Mouse (Mus musculus): ENCODE data around the gene Atp13a4. TPM values are rescaled to one million over a fixed set of nuclear protein-coding genes. Genes with fewer than 3 reads are reported as not detected.
A peak's percentile ranks its signal among the peaks of the same experiment; 100 is the strongest.

Gene Atp13a4
- total RNA-seq (2021), result not detected
- long read RNA-seq, experiment 1, result 0 reads
- long read RNA-seq, experiment 2, result 0 reads

DNA sequence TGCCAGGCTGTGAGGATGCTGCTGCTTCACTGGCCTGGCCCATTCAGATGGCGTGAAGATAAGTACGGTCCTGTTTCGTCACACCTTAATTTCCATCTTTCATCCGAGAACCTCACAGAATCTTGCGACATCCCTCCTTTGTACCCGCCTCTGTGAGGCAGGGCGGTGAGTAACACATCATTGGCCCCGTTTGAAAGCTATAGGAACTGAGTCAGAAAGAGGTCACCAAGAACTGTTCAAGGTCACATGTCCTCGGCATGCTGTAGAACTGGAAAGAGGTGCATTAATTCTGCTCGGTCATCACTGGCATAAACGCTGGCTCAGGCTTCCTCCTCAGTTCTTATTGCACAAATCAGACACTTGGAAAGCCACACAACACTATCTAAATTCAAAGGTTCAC lies at the start of gene Atp13a4:
Gene Atp13a4, minus strand, starts transcription at position 36 of the 400 bp plus-strand sequence.
- DNase-seq, result peak; percentile 40 to 57

DNA sequence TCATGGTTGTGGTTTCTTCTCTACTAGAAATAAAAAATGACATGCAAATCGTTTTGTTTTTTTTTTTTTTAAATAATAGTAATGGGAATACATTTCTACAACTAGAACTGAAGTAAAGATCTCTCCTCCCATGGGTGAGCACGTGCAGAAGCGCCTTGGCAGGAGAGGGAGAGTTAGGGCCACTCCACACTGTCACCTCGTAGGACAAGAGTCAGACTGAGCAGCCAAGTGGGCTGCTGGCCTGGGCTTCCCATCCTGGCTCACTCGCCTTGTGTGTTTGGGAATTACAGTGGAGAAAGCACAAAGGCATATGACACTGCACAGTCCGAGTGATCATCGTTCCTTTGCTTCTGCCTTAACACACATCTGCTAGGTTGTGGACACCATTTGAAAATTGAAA lies 47.5 kb upstream of the Atp13a4 start:
- no peak for DNase-seq

DNA sequence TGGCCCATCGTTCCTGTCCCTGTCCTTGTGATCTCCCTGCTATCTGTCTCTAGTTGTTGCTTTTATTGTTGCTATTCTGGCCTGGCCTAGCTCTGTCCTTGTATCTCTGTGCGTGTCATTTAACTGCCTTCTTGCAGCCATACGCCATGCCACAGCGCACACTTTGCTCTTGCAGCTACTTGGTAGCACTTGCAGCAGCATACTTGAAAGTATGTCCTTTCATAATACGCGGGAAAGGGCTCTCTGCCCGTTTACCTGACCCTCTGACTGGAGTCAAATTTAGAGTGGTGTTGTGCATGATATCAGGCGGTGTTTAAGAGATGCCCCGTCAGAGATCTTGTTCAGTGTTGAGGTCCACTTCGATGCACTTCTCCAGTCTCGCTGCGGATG lies 35.1 kb upstream of the Atp13a4 start:
- no peak for DNase-seq

DNA sequence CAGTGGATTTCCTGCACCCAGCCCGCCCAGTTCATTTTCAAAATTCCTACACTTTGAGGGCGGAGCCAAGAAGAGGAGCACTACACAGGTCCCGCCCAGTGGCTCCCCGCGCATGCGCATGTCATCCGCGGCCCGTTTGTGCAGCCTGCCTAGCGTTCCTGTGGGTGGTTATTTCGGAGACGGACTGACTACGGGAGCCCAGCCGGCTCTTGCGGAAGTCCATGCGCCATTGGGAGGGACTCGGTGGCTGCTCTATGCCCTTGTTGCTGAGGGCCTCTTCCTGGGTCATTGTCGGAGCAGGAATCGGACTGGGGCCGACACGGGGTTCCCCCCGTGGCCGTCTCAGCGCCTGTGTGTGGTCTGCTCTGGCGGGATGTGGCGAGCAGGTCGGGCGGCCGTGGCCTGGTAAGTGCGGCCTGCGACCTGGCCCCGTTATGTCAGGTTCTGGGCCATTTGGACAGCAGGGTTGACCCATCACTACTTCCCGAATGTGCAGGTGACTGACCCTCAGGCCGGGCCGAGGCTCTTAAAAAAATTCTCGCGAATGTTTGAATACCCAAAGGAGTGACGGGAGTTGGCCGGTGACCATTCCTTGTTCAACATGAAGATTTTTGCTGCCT lies 34.6 kb upstream of the Atp13a4 start, which contains the start of gene Opa1:
Gene Opa1, plus strand, starts transcription at position 168 of the 620 bp plus-strand sequence.
- DNase-seq, result peak; percentile 94 to 95

DNA sequence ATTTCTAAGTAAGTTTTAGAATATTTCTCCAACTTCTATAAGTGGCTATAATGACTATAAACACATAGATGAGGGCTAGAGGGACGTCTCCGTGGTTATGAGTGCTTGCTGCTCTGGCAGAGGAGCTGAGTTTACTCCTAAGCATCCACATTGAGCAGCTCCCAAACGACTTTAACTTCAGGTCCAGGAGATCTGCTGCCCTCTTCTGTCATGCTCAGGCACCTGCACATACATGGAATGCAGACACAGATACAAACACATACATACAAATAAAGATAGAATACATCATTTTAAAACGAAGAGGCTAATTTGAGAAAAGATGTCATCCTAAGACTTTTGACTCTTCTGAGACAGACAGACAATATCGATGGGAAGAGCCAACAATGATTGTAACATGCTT lies 31.0 kb upstream of the Atp13a4 start:
- DNase-seq, result peak; percentile 4 to 14

- no peak for DNase-seq
Observed at GRCm38 (mm10) chr16:29574013-29574412, 29.3 kb upstream of the Atp13a4 start.

GRCm38 (mm10) chr16:29560869-29561268 lies 16.2 kb upstream of the Atp13a4 start:
- DNase-seq, result peak; percentile 11 to 51

- DNase-seq, result peak; percentile 10 to 13
Observed at GRCm38 (mm10) chr16:29560454-29560853, 15.8 kb upstream of the Atp13a4 start.

DNA sequence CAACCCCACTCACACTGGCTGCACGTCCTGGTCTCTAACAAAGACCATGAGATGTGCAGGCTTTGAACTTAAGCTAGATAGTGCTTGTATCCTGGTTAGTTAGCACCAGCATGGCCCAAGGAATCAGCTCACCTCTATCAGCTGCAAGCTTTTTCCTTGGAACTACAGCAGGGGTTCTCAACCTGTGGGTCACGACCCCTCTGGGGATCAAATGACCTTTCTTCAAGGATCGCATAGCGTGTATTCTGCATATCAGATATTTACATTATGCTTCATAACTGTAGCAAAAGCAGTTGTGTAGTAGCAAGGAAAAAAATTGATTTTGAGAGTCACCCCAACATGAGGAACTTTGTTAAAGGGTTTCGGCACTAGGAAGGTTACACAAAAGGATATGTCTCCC lies 15.0 kb upstream of the Atp13a4 start:
- no peak for DNase-seq

- no peak for DNase-seq
Observed at GRCm38 (mm10) chr16:29541261-29541683, 3.4 kb downstream of the Atp13a4 start.

DNA sequence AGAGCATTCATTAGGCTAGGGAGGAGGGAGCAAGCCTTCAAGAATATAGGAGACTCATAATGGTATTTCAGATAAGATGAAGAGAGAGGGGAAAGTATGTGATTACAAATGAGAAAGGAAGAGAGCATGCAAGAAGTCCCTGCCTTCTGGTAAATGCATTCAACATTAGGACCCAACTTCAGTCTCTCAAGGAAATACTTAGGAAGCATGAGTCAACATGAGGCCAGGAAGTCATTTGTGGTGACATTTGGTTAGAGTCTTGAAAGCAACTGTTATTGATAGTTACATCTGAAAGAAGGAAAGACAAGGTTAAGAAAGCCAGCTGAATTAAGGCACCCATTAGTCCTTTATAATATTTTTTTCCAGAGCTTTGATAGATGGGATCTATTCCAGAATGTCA lies 4.8 kb downstream of the Atp13a4 start:
- no peak for DNase-seq

- DNase-seq, result no peak
Observed at GRCm38 (mm10) chr16:29536411-29537204, 8.1 kb downstream of the Atp13a4 start.

DNA sequence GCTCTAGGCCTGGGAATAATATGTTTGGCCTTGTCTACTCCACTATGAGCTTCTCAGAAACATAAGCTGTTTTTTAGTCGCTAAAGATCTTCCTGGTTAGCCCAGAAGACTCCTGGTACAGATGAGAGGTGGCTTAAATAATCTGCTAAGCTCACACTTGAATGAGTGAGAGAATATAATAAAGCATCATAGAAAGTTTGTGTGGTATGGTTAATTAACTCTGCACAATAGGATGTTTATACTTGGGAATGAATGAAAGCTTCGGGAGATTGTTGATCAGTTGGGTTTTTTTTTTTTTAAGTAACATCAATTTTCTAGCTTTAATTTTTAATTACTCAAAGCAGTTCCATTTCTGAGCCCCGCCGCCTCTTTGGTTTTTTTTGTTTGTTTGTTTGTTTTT lies 8.8 kb downstream of the Atp13a4 start:
- no peak for DNase-seq

DNA sequence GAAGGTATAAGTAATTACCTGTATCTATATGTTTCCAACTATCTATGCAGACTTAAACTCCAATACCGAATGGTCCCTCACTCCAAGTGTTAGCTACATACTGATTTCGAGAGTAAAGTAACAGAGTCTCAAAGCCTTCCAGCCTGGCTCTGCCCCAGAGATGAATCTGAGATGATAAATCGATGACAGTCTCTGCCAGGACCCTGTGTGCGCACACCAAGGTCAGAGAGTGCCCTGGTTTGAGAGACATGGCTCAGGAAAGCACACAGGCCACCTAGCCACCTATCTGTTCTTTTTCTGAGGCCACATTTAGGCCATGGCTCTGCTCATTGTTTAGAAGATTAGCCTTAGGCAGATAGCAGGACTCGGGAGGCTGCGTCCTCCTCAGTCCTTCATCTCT lies 11.0 kb downstream of the Atp13a4 start:
- DNase-seq, result peak; percentile 22 to 60

GRCm38 (mm10) chr16:29527085-29527484 lies 17.6 kb downstream of the Atp13a4 start:
- no peak for DNase-seq

DNA sequence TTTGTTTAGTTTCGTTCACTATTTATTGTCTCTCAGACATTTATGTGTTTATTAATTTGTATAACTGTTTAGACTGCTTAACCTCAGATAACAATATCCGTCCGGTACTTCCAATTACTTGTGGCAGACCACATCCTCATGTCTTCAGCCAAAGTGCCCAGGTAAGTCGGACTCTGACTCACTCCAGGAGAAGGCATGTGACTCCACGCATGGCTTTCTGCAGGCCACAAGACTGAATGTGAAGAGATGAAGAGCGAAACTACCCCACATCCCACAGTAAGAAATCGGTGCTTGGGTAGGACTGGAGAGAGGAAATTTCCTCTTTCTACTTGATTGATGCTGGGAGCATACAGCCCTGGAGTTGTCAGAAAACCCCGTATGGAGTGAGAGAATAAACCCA lies 18.1 kb downstream of the Atp13a4 start:
- DNase-seq, result no peak

DNA sequence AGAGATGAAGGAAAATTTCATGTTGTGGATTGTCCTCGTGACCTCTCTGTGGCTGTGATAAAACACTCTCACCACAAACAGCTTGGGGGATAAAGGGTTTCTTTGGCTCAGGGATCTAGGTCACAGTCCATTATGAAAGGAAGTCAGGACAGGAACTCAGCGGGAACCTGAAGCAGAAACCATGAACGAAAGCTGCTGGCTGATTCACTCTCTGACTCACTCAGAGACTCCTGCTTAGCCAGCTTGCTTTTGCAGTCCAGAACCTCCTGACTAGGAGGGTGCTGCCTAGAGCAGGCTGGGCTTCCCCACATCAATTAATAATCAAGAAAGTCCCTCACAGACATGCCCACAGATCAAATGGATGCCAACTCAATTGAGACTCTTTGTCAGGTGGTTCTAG lies 32.2 kb downstream of the Atp13a4 start:
- DNase-seq, result peak; percentile 4 to 35

DNA sequence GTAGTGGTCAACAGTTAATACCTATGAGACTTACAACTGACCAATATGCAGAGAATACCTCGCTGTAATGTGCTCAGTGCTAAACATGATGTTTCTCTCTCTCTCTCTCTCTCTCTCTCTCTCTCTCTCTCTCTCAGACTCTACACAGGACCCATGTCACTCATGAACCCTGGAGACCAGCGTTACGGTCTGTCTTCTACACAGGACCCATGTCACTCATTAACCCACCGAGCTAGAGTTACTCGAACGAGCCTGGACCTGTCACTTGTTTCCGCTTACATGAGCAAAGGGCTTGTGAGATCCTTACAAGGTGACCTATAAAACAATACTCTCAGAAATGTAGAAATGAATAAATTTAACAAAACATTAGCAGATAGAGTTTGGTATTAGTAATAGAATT lies 33.9 kb downstream of the Atp13a4 start:
- no peak for DNase-seq

DNA sequence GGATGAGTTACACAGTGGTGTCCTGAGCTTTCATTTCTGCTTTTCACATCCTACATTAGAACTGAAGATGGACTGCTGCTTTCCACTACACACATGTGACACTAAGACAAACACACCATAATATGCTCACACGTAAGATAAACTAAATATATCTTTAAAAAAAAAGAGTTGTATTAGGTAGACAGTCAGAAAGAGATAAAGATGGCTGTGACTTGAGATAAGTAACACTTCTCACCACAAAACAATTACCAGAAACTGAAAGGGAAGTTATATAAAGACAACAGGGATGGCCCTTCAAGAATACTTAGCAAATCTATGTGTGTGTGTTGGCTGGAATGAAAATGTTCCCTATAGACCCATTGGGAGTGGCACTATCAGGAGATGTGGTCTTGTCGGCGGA lies 34.8 kb downstream of the Atp13a4 start:
- no peak for DNase-seq

- DNase-seq, result no peak
Observed at GRCm38 (mm10) chr16:29504671-29505070, 40.0 kb downstream of the Atp13a4 start.

- DNase-seq, result no peak
Observed at GRCm38 (mm10) chr16:29504198-29504597, 40.5 kb downstream of the Atp13a4 start.

DNA sequence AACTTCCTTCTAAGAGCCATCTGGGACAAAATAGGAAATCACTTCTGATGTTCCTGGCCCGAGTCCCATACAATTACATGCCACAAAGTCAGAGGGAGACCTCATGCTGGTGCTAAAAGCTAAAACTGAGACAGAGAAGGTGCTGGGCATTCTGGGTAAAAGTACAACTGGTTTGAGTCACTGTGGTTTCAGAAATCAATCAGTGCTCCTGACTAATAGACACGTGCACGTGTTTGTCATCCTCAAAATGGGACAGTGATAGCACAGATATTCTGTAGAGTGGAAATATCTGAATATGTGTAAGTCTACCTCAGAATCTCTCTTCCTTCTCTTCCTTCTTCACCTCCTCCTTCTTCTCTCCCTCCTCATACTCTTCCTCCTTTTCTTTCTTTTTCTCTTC lies 53.6 kb downstream of the Atp13a4 start:
- DNase-seq, result no peak

DNA sequence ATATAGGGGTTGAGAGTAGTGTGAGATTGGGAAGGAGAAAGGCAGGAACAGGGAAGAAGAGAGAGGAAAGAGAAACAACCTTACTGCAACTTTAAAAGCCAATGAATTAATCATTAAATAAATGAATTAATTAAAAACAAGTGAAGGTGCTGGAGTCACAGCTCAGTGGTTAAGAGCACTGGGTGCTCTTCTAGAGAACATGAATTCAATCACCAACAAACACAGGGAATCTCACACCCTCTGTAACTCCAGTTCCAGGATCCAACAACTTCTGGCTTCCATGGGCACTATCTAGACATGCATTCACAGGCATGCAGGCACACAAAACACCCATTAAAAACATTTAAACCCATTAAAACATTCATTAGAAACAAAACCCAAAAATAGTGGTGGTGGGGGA lies 63.2 kb downstream of the Atp13a4 start:
- DNase-seq, result no peak

GRCm38 (mm10) chr16:29480396-29480795 lies 64.3 kb downstream of the Atp13a4 start:
- DNase-seq, result no peak

All from adrenal gland, postnatal 36 days (tissue).